Mouse (Mus musculus) frontal cortex, adult (tissue): Measurements from ENCODE around the gene E2f8.
A peak's percentile ranks its signal among the peaks of the same experiment; 100 is the strongest.

ENCODE experiments used
- ATAC-seq: cut with Nextera tagmentation; 2 replicates; pipeline ENCODE4 v1.9.2; 2017; ENCODE audit warnings: mild to moderate bottlenecking, moderate library complexity, mixed read lengths; ENCODE audit not compliant: low TSS enrichment

Gene E2f8

DNA sequence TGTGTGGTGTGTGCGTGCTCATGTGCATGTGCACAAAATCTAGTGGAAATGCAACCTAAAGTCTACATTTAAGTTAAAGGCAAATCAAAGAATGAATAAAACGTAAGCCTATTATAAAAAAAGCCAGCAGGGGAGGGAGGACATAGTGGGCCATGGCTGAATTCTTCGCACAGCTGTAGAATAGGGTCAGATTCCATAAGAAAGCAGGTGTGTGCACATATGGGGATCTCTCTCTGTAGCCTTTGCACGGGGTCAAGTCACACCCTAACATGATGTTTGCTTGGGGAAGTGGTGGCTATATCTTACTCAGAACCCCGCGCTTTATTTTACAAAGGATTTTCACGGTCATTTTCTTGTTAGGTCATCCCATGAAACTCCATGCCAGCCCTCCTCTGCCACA, 11.7 kb upstream of the E2f8 start:
- ATAC-seq: no peak

DNA sequence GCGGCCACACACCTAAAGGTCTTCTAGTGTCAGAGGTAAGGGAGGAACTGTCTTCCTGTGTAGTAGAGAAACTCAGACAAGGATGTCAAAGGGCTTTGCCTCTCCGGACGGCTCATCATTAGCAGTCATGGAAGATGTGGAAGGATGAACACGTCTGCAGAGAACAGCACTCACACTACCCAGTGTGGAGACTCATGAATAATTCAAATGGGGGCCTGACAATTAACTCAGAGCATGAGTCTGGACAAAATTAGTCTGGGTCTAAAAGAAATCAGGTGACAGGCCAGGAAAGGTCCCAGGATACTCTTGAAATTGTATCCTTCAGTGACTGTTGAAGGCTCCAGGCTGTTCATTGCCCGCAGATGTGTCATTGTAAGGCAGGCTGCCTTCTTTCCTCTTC, 9.6 kb upstream of the E2f8 start:
- no peak for ATAC-seq

DNA sequence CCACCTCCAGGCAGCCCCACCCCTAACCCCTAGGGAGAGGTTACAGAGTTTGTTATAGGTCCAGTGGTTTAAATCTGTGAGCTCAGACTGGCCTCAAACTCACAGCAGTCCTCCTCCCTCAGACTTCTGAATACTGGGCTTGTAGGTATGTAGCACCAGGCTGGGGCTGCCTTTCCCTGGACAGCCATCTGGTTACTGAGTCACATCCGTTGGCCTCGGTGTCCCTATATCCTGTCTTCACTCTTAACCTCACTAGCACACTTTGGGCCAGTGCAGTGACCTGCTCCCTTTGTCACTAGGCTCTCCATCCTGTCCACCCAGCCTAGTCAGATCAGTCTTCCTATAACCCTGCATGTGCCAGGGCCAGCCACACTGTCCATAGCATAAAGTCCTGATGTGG, 7.4 kb upstream of the E2f8 start:
- ATAC-seq: no peak

DNA sequence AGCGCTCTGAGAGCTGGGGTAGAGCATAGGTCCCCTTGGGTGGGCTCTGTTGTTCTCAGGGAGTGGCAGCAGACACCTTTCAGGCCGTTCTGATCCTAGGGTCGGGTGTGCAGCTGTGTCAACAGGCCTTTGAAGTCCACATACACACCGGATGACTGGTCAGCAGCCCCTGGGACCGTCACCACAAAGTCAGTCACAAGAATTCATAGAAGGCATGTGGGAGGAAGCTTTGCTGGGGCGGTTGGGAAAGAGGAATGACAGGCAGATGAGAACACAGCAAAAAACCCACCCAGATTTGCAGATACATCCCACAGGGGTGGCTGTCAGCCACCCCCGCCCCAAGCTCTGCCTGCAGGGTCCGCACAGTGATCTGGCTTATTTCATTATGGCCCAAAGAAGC, 6.6 kb upstream of the E2f8 start:
- no peak for ATAC-seq

GRCm38 (mm10) chr7:48884266-48884611, 2.8 kb upstream of the E2f8 start:
- ATAC-seq: no peak

GRCm38 (mm10) chr7:48883525-48884265, 2.3 kb upstream of the E2f8 start:
- ATAC-seq: no peak

DNA sequence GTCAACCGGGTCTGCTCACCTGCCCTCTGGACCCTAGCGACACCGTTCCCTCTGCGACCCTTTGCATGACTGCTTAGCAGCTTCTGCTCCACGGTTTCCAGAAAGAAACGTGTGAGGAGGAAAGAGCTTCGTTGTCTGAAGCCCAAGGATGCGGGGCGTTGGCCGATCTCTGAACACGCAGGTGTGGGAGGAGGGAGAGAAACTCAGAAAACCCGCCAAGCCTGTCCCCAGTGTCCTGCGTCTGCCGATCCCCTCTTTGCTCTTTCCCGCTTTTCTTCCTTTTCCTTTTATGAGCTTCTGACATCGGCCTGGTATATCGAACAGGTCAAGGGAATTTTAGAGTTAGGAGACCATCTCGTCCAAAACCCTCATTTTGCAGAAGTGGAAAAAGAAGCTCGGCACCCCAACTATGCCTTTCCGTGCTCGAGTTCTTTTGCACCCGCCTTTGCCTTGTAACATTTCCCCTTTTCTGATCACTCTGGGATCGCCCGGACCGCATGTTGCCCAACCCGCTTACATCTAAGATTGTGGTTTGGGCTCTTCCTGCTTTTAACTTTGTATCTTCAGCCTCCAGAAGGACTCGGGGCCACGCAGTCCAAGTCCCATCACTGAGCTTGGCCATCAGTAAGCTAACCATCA, 694 bp upstream of the E2f8 start:
- no peak for ATAC-seq

DNA sequence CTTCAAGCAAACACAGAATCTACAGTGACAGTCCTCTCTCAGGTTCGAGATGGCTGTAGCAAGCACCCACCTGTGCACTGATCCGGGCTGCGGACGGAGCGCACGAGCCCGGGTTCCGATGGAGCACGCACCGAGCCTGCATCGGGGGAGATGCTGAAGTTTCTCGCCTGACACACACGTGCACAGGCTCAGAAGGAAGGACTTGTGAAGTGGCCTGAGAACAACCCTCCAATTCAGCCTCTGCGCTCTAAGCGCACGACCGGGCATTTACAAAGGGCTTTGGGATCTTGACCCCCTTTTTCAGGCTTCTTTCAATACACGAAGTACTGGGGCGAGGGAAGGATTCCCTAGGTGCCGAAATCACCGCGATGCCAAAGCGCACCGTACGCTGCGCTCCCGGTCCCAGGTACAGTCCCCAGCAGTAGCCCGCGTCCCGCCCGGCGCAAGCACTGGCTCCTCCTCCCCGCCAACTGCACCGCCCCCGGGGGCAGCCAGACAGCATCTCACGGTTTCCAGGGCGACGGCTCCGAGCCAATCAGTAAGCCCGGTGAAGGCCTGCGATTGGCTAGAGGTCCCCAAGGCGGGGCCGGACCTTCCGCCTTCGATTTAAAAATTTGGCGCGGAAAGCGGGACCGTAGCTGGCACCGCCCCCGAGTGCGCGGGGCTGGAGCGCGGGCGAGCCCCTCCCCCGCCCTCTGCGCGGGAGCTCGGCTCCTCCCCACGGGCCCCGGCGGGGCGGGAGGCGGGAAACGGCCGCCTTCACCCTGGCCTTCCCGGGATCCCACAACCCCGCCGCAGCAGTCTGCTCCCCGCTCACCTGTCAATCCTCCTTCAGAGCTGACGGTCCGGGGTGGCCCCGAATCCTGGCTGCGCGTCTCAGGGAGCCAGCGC, 560 bp downstream of the E2f8 start:
- ATAC-seq: peak; percentile 99

GRCm38 (mm10) chr7:48879574-48879973, 1.8 kb downstream of the E2f8 start:
- no peak for ATAC-seq

DNA sequence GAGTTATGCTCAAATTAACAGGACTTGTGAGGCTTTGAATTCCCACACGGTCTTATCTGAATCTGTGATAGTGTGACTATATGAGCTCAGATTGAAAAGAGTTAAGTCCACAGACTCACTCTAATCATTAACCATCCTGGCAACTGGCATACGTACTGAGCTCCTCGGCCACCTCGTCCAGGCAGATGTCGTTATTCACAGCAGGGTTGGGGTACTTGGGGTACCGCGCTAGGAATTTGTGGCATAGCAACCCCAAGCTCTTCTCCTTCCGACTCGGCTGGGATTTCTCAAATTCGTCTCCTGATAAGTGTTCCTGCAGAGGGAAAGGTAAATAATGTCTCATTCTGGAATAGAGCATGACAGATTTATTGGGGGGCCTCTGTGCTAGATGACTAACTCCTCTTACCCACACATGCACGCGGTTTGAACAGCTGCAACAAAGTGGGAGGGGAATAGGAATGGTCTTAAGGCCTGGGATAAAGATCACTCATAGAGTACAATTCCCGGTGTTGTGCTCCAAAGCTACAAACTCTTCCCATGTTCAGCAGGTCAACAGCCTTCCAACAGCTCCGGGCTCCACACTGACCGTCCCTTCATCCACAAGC, 3.5 kb downstream of the E2f8 start:
- no peak for ATAC-seq

GRCm38 (mm10) chr7:48876526-48876925, 4.9 kb downstream of the E2f8 start:
- ATAC-seq: peak; percentile 64; the same call in 1 of the 2 replicates

DNA sequence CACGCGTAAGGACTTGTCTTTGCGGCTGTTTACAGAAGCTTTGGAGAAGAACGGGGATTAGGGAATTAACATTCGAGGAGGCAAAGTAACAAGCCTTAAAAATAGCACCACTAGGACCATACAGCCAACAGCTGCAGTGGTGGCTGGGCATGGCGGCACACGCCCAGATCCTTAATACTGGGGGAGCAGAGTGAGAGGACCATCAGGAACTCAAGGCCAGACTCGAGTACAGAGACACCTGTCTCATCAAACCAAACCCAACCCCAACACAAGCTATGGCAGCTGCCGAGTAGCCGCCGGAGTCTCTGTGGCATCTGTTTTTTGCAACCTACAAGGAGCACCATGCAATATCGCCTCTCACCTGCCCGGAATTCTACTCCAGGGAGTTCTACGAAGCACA, 6.3 kb downstream of the E2f8 start:
- ATAC-seq: no peak

DNA sequence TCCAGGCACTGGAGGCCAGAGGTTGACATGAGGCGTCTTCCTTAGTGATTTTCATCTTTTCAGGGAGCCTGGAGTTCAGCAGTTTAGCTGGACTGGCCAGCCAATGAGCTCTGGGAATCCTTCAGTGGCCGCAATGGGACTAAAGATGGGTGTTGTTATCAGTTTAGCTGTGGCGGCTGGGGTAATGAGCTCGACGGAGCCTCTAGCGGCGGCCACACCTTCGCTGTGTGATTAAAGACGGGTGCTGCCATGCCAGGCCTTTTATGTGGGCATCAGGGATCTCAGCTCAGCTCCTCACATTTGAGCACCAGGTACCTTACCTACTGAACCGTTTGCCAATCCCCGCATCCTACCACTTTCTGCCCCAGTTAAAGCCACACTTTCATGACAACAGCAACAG, 10.1 kb downstream of the E2f8 start:
- no peak for ATAC-seq

DNA sequence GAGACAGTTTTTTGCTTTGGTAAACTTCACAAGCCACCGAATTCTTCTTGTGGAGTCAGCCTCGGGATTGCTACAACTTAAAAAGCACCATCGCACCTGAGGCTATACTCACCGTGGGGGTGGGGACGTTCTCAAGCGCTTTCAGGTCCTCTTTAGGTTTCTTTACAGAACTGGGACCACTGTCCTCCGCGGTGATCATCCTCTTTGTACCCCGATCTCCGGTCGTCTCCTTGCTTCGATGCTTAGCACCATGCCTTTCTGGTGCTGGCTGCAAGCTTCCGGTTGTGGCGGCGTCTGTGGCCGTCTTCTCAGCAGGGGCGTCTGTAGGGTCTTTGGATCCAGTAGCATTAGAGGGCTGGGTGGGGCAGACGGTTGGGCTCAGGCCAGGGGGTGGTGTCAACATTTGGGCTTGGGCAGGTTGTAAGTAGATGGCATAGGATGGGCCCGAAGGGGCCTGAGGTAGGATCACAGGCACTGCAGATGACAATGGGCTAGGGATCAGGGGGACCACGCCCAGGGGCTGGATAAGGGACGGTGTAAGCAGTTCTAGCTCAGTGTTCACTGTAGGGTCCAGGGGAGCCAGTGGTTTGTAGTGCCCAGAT, 10.7 kb downstream of the E2f8 start:
- ATAC-seq: no peak

- no peak for ATAC-seq
Measured at GRCm38 (mm10) chr7:48870144-48870543, 11.3 kb downstream of the E2f8 start.

DNA sequence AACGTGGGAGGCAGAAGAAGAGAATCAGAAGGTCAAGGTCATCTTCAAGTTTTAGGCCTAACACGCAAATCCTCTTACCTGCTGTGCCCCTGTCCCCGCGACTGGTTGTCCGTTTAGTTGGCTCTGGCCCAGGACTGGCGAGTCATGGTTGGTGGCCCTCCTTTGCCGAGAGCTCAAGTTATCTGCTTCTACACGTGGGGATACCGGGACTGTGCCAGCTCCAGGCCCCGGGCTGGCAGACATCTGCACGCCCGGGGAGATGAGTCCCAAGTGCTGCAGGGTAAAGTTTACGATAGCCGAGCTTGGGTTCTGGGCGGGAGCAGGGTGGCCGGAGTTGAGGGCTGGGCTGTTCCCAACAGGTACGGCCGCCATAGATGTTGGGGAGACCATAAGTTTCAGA, 13.8 kb downstream of the E2f8 start:
- no peak for ATAC-seq

DNA sequence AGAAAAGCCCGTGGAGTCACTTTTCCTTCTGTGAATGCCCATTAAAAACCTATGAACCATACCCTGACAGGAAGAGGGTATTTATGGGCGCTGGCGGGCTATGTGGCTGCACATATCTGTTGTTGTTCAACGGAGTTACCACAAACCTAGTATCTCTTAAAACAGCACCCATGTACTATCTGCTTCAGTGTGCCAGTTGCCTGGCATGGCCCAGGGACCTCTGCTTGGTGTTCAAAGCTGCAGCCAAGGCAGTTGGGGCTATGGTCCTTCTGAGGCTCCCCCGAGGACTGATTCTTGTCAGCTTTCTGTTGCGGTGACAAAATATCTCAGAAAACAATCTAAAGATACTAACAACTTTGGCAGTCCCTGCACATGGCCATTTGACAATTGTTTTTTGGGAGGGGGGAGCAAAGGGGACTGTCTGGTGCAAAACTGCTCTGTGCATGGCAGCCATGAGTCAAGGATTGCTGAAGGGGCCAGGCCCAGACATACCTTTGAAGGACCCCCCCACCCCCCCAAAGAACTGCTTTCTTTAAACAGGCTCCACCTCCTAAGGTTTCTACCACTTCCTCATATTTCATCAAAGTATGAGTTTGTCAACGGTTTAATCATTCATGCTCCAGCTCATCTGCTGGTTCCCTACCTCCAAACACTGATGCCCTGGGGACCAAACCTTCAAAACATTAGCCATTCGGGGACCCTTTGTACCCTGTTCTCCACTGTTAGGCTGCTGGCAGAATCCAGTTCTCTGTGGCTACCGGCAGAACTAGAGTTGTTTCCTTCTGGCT, 16.5 kb downstream of the E2f8 start:
- no peak for ATAC-seq

DNA sequence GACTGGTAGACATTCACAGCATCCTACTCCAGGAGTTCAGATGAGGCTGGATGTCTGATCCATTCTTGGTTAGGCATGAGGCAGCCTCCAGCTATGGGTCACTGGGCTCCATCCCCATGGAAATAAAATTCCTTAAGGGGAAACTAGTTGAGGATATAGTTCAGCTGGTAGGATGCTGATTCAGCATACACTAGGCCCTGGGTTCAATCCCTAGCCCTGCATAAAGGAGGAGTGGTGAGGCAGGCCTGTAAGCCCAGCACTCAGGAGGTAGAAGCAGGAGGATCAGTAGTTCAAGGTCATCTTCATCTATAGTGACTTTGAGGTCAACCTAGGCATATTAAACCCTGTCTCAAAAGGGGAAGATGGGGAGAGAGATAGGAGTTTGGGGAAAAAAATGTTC, 17.2 kb downstream of the E2f8 start:
- no peak for ATAC-seq

DNA sequence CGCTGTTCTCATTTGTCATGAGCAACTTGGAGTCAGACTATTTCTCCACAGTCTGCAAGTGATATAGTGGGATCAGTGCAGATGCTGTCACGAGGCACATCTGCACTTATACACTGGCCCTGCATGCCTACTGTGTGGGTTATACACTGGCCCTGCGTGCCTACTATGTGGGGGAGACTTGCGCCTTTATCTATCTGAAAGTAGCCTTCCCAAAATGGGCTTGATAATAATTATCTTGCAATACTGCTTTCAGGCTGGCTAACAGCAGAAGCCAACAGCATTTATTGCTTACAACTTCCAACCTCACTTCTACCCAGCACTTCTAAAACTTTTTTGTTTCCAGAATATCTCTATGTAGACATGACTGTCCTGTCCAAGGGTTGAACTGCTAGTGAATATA, 19.6 kb downstream of the E2f8 start:
- no peak for ATAC-seq

GRCm38 (mm10) chr7:48860948-48861347, 20.4 kb downstream of the E2f8 start:
- ATAC-seq: no peak

DNA sequence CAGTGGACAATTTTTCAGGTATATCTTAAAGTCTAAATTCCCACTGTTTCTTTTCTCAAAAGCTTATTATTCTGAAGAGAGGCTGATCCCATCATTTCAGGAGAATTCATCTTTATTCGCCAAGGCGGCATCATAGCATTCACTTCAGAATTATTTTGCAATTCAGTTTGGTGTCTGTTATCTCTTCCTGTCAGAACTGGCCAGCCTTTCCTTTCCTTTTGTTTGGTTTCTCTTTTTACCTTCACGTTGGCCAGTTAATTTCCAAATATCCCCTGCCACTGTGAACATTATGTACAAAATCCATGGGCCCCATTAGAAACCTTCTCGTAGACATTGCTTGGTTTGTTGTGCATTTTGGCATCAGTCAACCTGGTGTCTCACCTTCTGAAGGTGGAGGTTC, 22.0 kb downstream of the E2f8 start:
- ATAC-seq: no peak
